Mouse (Mus musculus) embryonic fibroblast, embryonic 13.5 days (primary cell): ENCODE measurements around the gene Pkn1. TPM values are rescaled to one million over a fixed set of nuclear protein-coding genes. Genes with fewer than 3 reads are reported as not detected.
A peak's percentile ranks its signal among the peaks of the same experiment; 100 is the strongest.

Experiments
- H3K27ac ChIP-seq: 2 replicates; pipeline ENCODE4 v1.5.1; 2012; ENCODE audit warnings: low read length, control low read depth, inconsistent platforms; ENCODE audit not compliant: insufficient read depth
- H3K4me1 ChIP-seq: 2 replicates; pipeline ENCODE4 v1.6.1; 2011; ENCODE audit warnings: low read length; ENCODE audit not compliant: control insufficient read depth, insufficient read depth
- H3K4me3 ChIP-seq: 2 replicates; pipeline ENCODE4 v1.5.1; 2011; ENCODE audit warnings: mild to moderate bottlenecking, control low read depth, low read length; ENCODE audit not compliant: insufficient read depth
- CTCF ChIP-seq: IDR thresholded peaks from 2 replicates; pipeline ENCODE4 v1.5.1; 2011; ENCODE audit warnings: mild to moderate bottlenecking, control low read depth, low read length, moderate library complexity, borderline replicate concordance; ENCODE audit not compliant: insufficient read depth
- POLR2A ChIP-seq: IDR thresholded peaks from 2 replicates; pipeline ENCODE4 v1.6.1; 2011; ENCODE audit warnings: low read depth, mild to moderate bottlenecking, control low read depth, low read length, moderate library complexity
- polyA plus RNA-seq: library from polyadenylated mRNA; stranded (reverse); fragments of >200 nt; gene quantifications from 2 replicates; pipeline ENCODE4 v1.2.4, GENCODE M21; 2011; ENCODE audit warnings: low read depth; ENCODE audit not compliant: missing spikeins, insufficient read length

Gene Pkn1
- polyA plus RNA-seq, 1 experiment: 40.2 TPM

DNA sequence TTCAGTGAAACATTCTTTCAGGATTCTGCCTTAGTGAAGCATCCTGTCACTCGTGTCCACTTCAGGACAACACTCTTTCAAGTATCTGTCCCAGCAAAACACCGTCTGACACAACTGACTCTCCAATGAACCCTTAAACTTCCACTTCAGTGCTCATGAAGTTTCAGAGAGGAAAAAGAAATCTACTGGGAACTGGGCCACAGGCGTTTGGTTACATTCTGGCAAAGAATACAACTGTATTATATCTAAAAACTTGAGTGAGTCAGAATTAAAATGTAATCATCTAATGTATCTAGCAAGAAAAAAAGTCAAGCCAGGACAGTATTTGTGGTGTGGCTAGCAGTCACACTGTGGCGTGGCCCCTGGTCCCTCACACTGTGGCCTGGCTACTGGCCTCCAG lies 60.1 kb downstream of the Pkn1 start:
- Histone ChIP-seq H3K4me1 (no peaks in the 10 kb centered on the region), H3K27ac (no peak overlapping the region), H3K4me3 (no peak overlapping the region)
- TF ChIP-seq CTCF (no peak), POLR2A (no peak)

DNA sequence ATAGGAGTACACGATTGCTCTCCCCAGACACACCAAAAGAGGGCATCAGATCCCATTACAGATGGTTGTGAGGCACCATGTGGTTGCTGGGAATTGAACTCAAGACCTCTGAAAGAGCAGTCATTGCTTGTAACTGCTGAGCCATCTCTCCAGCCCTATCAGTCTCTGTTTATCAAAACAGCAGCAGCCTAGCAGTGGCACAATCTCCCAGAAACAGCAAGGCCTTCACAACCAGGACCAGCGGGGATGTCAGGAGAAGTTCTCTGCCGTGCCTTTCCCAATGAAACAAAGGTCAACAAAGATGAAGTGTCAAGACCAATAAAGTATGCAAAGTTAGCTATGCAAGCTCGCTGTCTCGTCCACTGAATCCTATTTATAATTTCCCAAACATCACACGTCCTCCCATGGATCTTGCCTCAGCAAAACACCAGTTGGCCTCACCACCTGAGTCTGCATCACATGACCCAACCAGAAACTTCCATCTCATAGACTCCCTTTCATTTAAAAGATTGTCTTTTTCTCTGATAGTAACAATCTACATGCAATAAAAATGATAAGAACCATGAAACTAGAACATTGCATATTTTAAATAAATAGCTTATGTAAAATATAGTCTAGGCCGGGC lies 66.8 kb downstream of the Pkn1 start:
- H3K4me3 ChIP-seq: no peak overlapping the region
- no peak overlapping the region for H3K27ac ChIP-seq
- TF ChIP-seq CTCF: no peak
- no peak for TF ChIP-seq POLR2A
- no peaks in the 10 kb centered on the region for H3K4me1 ChIP-seq

DNA sequence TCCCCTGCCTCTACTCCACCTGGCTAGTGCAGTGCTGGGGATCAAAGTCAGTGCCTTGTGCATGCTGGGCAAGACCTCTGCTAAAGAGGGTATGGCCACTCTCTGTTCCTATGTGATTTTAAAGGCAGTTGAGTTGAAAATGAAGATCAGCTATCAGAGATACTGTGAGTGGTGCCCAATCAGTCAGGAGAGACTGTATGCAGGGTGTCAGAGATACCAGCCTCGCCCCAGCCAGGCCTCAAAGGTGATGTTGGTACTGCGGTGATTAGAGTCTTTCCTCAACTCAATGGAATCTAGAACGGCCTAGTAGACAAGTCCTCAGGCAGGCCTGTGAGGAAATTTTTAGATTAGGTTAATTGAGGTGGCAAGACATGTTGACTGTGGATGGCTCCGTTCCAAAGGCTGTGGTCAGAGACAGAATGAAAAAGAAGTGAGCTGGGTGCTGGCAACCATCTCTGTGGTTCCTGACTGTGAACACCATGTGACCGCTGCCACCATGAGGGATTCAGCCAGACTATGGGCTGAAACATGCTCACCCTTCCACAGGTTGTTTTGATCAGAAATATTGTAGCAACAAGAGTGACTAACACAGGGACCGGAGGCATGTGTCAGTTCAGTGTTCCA lies 73.2 kb downstream of the Pkn1 start:
- H3K4me1 ChIP-seq: no peaks in the 10 kb centered on the region
- H3K27ac ChIP-seq: no peak overlapping the region
- H3K4me3 ChIP-seq: no peak overlapping the region
- TF ChIP-seq CTCF (no peak), POLR2A (no peak)

DNA sequence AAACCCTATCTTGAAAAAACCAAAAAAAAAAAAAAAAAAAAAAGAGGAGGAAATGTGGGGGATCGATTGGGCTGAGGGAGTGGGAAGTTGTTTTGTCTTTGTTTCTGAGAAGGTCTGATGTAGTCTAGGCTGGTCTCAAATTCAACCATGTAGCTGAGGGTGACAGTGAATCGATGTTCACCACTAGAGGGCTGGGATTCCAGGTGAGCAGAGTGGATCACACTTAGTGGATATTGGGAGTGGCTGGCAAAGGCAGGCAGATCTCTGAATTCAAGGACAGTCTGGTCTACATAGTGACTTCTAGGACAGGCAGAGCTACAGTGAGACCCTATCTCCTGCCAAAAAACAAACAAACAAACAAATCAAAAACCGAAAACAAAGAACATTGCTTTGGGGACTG lies 74.2 kb downstream of the Pkn1 start:
- TF ChIP-seq CTCF (peak; percentile 46; the same call in 1 of the 2 replicates), POLR2A (no peak)
- Histone ChIP-seq H3K27ac (no peak overlapping the region), H3K4me3 (no peak overlapping the region), H3K4me1 (no peaks in the 10 kb centered on the region)

DNA sequence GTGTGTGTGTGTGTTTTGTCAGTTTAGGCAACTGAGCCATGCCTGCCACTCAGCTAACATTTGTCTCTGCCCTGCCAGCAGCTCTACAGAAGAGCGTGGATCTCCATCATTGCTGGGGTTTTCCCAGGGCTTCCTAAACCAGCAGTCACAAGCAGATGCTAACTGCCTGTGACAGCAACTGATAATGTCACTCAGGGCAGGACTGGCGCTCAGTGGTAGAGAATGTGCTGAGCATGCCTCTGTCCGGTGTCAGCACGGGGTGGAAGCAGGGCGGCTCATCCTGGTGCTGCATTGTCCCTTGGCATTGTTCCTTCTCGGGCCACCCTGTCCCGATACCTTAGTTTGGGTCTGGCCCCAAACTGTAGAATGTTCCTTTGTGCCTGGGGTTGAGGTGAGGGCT lies 75.4 kb downstream of the Pkn1 start:
- Histone ChIP-seq H3K4me1 (no peaks in the 10 kb centered on the region), H3K4me3 (no peak overlapping the region), H3K27ac (no peak overlapping the region)
- TF ChIP-seq CTCF: no peak
- TF ChIP-seq POLR2A: no peak

DNA sequence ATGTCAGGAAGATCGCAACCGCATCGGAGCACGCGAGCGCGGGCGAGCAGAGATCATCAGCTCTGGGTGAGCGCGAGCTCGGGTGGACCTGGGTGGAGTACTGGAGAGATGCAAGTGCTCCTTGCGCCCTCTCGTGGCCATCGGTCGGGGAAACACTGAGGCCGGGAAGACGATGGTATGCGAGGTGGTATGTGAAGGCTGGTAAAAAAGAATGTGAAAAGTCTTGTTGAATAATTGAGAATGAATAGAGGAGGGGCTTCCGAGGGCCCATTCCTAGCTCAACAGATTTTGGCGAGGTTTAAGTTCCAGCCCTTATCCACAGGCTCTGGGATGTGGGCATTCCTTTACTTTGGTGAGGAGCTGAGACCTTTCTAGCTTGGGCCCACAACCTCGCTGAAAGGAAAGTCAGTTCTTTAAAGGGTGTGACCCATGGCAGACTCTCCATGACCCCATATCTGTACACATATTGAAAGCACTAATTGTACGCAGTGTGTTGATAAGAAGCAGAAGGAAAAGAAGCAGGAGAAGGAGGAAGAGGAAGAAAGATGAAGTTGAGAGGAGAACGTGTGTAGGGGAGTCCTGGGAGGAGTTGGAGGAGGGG lies 76.5 kb downstream of the Pkn1 start:
- TF ChIP-seq POLR2A (no peak), CTCF (peak; percentile 97)
- no peak overlapping the region for H3K27ac ChIP-seq
- no peaks in the 10 kb centered on the region for H3K4me1 ChIP-seq
- peak overlapping the region; percentile 4; the same call in 1 of the 2 replicates for H3K4me3 ChIP-seq

DNA sequence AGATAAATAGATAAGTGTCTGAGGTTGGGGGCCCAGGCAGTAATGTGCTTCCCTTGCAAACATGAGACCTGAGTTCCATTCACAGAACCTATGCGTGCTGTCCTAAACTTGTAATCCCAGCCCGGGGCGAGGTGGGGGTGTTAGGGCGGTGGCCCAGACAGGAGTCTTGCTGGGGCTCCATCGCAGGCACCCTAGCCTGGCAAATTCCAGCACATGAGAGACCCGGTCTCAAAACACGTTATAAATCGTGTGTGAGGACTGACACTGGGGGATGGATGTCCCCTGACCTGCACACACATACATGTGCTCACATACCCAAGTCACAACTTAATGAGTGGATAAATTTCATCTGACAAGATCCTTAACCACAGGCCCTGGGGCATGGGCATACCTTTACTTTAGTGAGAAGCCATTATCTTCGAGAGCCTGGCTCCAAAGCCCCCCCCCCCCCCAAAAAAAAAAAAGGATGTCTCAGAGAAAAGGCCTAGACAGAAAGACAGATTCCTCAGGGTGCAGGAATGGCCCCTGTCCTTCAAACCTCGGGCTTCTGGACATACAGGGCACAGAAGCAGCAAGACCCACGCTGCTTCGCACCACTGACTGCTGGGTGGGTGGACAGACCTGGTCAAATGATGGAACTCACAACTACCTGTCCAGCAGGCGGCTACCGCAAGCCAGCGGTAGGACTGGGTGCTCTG lies 77.1 kb downstream of the Pkn1 start:
- TF ChIP-seq CTCF: no peak
- no peak for TF ChIP-seq POLR2A
- H3K4me3 ChIP-seq: peak overlapping the region; percentile 4; the same call in 1 of the 2 replicates
- no peaks in the 10 kb centered on the region for H3K4me1 ChIP-seq
- H3K27ac ChIP-seq: no peak overlapping the region

DNA sequence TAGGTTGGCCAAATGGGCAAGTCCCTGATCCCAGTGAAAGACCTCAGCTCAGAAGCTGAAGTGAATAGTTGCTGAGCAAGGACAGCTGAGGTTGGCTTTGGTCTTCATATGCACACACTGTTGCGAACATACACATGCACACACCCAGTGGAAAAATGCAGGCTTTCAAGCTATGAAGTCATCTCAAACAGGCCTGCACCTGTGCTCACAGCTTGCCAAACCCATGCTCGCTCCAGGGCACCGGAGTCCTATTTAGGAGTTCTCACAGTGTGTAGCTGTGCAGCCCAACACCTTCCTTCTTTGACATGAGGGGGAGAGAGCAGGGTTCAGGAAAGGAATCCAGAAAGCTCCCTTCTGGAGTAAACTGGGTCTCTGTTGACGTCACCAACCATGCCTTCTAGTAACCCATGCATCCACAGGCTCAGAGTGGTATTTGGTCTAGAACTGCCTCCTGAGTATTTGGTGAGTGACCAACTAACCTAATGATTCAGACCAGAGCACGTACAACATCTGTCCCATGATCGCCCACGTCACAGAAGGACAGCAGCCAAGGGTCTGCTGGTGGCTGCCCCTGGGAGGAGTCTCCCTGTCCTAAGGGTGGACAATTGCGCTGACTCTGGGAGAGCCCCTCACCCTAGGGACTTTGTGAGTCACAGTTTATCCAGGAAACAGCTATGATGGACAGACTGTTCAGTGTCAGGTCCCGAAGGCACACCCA lies 79.3 kb downstream of the Pkn1 start:
- TF ChIP-seq POLR2A (no peak), CTCF (no peak)
- no peak overlapping the region for H3K4me3 ChIP-seq
- H3K27ac ChIP-seq: no peak overlapping the region
- H3K4me1 ChIP-seq: no peaks in the 10 kb centered on the region

DNA sequence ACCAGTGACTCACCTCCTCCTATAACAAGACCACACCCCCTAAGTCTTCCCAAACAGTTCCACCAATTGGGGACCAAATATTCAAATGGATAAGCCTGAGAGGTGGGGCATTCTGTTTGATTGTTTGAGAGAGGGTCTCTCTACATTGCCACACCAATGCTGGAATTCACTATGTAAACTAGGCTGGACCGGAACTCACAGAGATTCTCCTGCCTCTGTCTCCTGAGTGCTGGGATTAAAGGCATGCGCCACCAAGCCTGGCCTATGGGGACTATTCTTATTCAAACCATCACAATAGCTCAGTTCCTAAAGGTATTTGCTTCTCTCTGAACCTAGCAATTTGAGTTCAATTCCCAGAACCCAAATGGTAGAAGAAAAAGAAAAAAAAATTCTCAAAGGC lies 80.4 kb downstream of the Pkn1 start:
- H3K27ac ChIP-seq: no peak overlapping the region
- no peaks in the 10 kb centered on the region for H3K4me1 ChIP-seq
- TF ChIP-seq CTCF (no peak), POLR2A (no peak)
- H3K4me3 ChIP-seq: no peak overlapping the region
